Mouse (Mus musculus): Measurements from ENCODE around the gene Rbbp8nl.

Gene Rbbp8nl

GRCm38 (mm10) chr2:180256296-180257000, 33.2 kb downstream of the Rbbp8nl start:
- DNase-seq, result no peak

- no peak for DNase-seq
Observed at GRCm38 (mm10) chr2:180255701-180256100, 34.0 kb downstream of the Rbbp8nl start.

GRCm38 (mm10) chr2:180254436-180255209, 35.1 kb downstream of the Rbbp8nl start:
- DNase-seq, result no peak

- DNase-seq, result no peak
Observed at GRCm38 (mm10) chr2:180251838-180252237, 37.8 kb downstream of the Rbbp8nl start.

- DNase-seq, result peak; percentile 89 to 90
Observed at GRCm38 (mm10) chr2:180250930-180251611, 38.6 kb downstream of the Rbbp8nl start.

DNA sequence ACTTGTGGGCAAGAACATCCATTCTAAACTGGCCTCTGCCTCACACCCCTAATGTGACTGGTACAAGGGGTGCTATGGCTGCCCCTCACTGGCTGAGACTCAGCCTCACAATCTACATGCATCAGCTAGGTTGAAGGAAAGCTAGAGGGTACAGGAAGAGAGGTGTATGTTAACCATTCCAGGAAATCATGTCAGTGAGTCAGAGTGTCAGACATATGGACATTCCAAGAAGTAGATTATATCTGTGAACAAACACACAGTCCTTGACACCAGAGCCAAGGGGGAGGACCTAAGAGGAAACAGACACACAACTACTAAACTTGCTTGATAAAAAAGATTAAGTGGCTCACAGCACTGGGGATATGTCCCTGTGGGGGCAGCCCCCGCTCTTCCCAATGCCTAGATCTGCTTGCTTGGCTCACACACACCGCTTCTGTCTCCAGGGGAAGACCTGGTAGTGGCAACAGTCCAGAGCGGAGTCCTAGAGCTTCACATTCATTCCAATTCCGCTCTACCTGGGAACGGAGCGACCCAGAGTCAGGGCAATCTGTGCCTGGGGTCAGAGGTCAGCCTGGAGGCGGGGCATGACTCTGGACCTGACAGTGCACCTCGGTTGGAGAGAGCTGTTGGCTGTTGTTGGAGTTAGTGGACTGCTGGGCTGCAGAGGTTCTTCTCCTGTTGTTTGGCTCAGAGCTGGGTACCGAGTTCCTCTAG, 40.6 kb downstream of the Rbbp8nl start:
- no peak for DNase-seq

DNA sequence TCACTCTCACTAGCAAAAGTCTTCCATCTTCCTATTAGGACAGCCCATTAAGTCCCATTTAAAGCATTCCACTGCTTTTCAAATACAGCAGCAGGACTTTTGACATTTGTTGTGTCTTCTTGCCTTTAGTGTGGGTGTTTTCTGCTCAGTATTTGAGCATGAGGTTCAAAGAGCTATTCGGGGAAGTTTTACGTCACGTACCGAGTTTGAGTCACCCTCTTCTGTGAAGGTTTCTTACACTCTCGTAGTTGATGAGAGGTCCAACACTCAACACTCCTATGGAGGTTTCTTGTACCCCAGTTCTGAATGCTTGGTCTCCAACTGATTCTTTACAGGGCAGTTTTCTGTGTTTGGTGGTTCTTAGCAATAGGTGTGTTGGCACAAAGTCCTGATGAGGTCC, 41.8 kb downstream of the Rbbp8nl start:
- no peak for DNase-seq

DNA sequence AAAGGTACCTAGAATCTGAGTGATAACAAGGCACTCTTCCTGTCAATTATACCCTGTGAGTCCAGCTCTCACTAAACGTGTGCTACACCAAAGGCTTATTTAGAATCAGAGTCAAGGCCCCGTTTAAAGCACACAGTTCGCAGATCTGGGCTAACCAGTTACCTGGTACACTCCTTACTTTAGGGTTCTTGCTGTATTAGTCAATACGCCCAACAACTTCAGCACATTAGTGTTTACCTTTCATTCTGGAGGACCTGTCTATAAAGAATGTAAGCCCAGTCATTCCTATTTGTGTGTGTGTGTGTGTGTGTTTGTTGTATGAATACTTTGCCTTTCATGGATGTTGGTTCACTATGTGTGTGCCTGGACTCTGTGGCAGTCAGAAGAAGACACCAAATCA, 46.6 kb downstream of the Rbbp8nl start:
- no peak for DNase-seq

GRCm38 (mm10) chr2:180238591-180238990, 51.1 kb downstream of the Rbbp8nl start:
- no peak for DNase-seq

DNA sequence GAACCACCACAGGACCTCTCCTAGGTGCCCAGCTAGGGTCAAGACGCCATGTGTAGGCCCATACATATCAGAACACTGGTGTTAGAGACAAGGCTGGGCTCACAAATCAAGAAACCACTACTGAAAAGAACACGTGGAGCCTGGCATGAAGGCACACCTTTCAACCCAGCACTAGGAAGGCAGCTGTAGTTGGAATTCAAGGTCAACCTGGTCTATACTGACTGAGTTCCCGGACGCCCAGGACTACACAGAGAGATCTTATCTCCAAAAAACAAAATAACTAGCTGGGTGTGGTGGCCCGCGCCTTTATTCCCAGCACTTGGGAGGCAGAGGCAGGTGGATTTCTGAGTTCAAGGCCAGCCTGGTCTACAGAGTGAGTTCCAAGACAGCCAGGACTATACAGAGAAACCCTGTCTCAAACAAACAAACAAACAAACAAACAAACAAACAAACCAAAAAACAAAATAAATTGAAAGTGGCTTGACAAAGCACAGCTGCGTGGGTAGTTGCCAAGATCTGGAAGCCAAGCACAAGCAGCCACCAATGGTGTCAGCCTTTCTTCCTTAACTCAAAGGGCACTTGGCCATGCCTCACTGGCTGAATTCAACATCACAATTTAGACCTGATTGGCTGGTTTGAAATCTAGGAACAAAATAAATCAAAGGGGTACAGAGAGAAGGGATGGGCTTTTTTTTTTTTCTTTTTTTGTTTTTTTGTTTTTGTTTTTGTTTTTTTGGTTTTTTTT, 51.9 kb downstream of the Rbbp8nl start:
- no peak for DNase-seq

DNA sequence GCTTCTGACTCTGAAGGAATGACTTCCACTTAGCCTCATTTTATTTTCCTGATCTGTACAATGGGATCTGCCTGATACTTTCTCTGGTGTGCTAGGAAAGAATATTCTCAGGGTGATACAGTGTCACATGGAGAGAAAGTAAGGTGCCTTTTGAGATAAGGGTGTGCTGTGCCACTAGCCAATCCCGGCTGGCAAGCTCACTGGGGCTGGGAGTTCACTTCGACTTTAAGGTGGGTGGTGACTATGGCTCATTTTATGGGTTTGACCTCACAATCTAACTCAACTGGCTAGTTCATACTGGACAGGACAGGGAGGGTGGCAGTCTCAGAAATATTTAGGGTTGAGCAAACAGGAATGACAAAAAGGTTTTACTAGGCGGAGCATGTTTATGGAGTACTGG, 52.7 kb downstream of the Rbbp8nl start:
- DNase-seq, result no peak

DNA sequence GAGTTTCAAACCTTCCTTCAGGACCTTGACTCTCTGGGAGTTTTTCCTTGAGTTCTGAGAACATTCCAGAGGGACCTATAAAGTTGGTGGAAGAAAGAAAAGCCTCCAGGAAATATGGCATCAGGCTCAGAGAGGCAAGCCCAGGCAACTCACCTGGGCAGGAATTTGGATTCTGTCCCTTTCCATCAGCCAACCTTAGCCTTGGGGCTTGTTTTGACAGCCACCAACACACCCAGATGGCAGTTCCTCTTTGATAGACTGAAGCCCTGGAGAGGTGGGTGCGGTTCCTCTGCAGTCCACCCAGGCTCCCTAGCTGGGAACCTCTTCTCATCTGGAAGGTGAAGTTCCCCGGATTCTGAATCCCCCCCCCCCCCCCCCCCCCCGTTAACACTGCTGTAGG, 53.2 kb downstream of the Rbbp8nl start:
- DNase-seq, result no peak

GRCm38 (mm10) chr2:180235788-180236187, 53.9 kb downstream of the Rbbp8nl start:
- DNase-seq, result no peak

DNA sequence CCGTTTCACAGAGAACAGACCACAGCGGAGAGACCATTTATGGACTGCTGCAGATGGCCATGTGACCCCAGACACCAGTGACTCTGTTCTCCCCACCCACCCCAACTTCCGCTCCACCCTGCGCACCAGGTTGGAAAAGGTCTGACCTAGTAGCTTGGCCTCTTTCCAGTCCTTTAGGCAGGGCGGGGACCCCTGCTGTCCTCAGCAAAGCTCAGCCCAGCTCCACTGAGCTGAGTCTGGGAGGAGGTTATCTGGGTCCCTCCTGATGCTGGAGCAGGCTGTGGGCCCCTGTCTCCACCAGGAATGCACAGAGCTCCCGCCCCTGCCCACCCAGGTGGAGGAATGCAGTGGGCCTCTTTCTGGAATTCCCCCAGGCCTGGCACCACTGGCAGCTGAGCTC, 54.7 kb downstream of the Rbbp8nl start:
- DNase-seq, result no peak

DNA sequence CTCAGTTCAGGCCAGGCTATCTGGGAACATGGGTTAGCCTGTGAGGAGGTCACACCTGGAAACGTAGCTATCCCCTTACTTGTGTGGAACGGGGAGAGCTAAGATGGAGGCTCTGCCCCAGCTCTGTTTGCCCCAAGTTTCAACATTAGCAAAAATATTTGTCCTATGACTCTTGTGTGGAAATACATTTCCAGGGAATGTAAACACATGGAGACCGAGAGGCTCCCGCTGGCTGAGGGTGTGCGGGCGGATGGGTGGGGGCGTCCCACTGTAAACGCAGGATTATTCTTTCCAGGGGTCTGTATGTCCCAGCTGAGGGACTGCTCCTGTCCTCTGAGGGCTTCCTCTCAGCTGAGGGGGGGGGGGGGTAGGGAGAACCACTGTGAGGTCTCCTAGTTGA, 55.3 kb downstream of the Rbbp8nl start:
- no peak for DNase-seq

GRCm38 (mm10) chr2:180233101-180233904, 56.4 kb downstream of the Rbbp8nl start:
- no peak for DNase-seq

GRCm38 (mm10) chr2:180230482-180230881, 59.2 kb downstream of the Rbbp8nl start:
- no peak for DNase-seq

GRCm38 (mm10) chr2:180229129-180229528, 60.5 kb downstream of the Rbbp8nl start:
- DNase-seq, result no peak

- no peak for DNase-seq
Observed at GRCm38 (mm10) chr2:180228592-180228991, 61.1 kb downstream of the Rbbp8nl start.

- no peak for DNase-seq
Observed at GRCm38 (mm10) chr2:180228060-180228458, 61.6 kb downstream of the Rbbp8nl start.
